Mouse (Mus musculus) erythroblast, adult 5-6 weeks (primary cell): ENCODE measurements around the gene Polr1e. TPM values are rescaled to one million over a fixed set of nuclear protein-coding genes. Genes with fewer than 3 reads are reported as not detected.

Experiments used
- total RNA-seq, 2 experiments: library from RNA; stranded (forward) in 1 of 2; stranded (reverse) in 1 of 2; fragments of 150-400 nt in 1 of 2; fragments of 200-764, 138-1000 nt in 1 of 2; gene quantifications; 2 replicates each; pipeline versions ENCODE4 v1.2.3 to v1.2.4; 2015 to 2017; ENCODE audit warnings: low replicate concordance in 2 of 2

Gene Polr1e
- total RNA-seq, 2 experiments from 2014 or later = 9.8 to 17.9 TPM

Other genes starting within 250 kb of the Polr1e start
- 4.2 and 8.4 TPM in 2 replicates for gene Grhpr, start 37.2 kb upstream of the Polr1e start, total RNA-seq (2015; ENCODE audit: low replicate concordance)
- 1.4 and 6.0 TPM in 2 replicates for gene Grhpr, start 37.2 kb upstream of the Polr1e start, total RNA-seq (2017; ENCODE audit: low replicate concordance)
- gene Zbtb5, start 6.2 kb upstream of the Polr1e start, total RNA-seq (2015; ENCODE audit: low replicate concordance) = 7.5 and 7.7 TPM in 2 replicates
- gene Zbtb5, start 6.2 kb upstream of the Polr1e start, total RNA-seq (2017; ENCODE audit: low replicate concordance) = 9.4 and 10.0 TPM in 2 replicates
- gene Fbxo10, start 66.0 kb downstream of the Polr1e start, total RNA-seq (2015; ENCODE audit: low replicate concordance) = 2.1 and 7.1 TPM in 2 replicates
- 4.0 and 5.5 TPM in 2 replicates for gene Fbxo10, start 66.0 kb downstream of the Polr1e start, total RNA-seq (2017; ENCODE audit: low replicate concordance)
- 27.6 and 42.7 TPM in 2 replicates for gene Tomm5, start 89.5 kb downstream of the Polr1e start, total RNA-seq (2015; ENCODE audit: low replicate concordance)
- 14.1 and 28.4 TPM in 2 replicates for gene Tomm5, start 89.5 kb downstream of the Polr1e start, total RNA-seq (2017; ENCODE audit: low replicate concordance)
- gene Frmpd1, start 166.3 kb downstream of the Polr1e start, total RNA-seq (2015; ENCODE audit: low replicate concordance) = not detected in 2 replicates
- gene Frmpd1, start 166.3 kb downstream of the Polr1e start, total RNA-seq (2017; ENCODE audit: low replicate concordance) = not detected in 2 replicates